Mouse (Mus musculus) spleen, adult 2 months (tissue): ENCODE measurements around the gene Slc16a10.

Source experiments
- CTCF ChIP-seq: fragments of 200-500 bp; IDR thresholded peaks from 2 replicates; pipeline ENCODE4 v1.5.1; 2011; ENCODE audit warnings: mild to moderate bottlenecking, inconsistent platforms; ENCODE audit not compliant: insufficient read depth, insufficient read length, insufficient replicate concordance; ENCODE audit errors: extremely low read depth
- POLR2A ChIP-seq: fragments of 200-500 bp; IDR thresholded peaks from 2 replicates; pipeline ENCODE4 v1.6.1; 2011; ENCODE audit warnings: low read depth, low read length, inconsistent platforms

- no peak for TF ChIP-seq CTCF
- TF ChIP-seq POLR2A, result no peak
Measured at GRCm38 (mm10) chr10:40163914-40164313, 21.9 kb upstream of the Slc16a10 start.
